Mouse (Mus musculus) midbrain, embryonic 16.5 days (tissue): Measurements from ENCODE around the gene Zfp966. TPM values are rescaled to one million over a fixed set of nuclear protein-coding genes. Genes with fewer than 3 reads are reported as not detected.
"Not testable (repeated sequence)": the region's sequence is repeated elsewhere in the genome, so short reads cannot be mapped to it uniquely, and the experiment has no call there.

Experiments
- ATAC-seq: fragments of 200-750 bp; cut with Nextera tagmentation; 2 replicates; pipeline ENCODE4 v1.8.0; 2017; ENCODE audit warnings: moderate TSS enrichment
- H3K27ac ChIP-seq: fragments of 300-500 bp; sonication (generic); 2 replicates; pipeline ENCODE4 v1.5.1; 2014; ENCODE audit warnings: mild to moderate bottlenecking, low read length, mixed read lengths
- H3K27me3 ChIP-seq: fragments of 300-500 bp; sonication (generic); 2 replicates; pipeline ENCODE4 v1.6.1; 2014; ENCODE audit warnings: low read depth, low read length, mixed read lengths; ENCODE audit not compliant: control insufficient read depth, insufficient read depth
- H3K36me3 ChIP-seq: fragments of 300-500 bp; sonication (generic); 2 replicates; pipeline ENCODE4 v1.6.1; 2014; ENCODE audit warnings: mild to moderate bottlenecking, low read length, moderate library complexity, mixed read lengths; ENCODE audit not compliant: control insufficient read depth, insufficient read depth
- H3K4me1 ChIP-seq: fragments of 300-500 bp; sonication (generic); 2 replicates; pipeline ENCODE4 v1.6.1; 2014; ENCODE audit warnings: mild to moderate bottlenecking, low read length, mixed read lengths; ENCODE audit not compliant: control insufficient read depth, insufficient read depth
- H3K4me2 ChIP-seq: fragments of 300-500 bp; sonication (generic); 2 replicates; pipeline ENCODE4 v1.6.1; 2014; ENCODE audit warnings: mild to moderate bottlenecking, low read length, mixed read lengths
- H3K4me3 ChIP-seq: fragments of 300-500 bp; sonication (generic); 2 replicates; pipeline ENCODE4 v1.5.1; 2014; ENCODE audit warnings: low read depth, mild to moderate bottlenecking, low read length, moderate library complexity, mixed read lengths
- H3K9ac ChIP-seq: fragments of 300-500 bp; sonication (generic); 2 replicates; pipeline ENCODE4 v1.6.1; 2014; ENCODE audit warnings: low read depth, low read length, mixed read lengths
- H3K9me3 ChIP-seq: fragments of 300-500 bp; sonication (generic); replicated peaks from 2 replicates; pipeline ENCODE4 v1.6.1; 2014; ENCODE audit warnings: mild to moderate bottlenecking, low read length, mixed read lengths; ENCODE audit not compliant: control insufficient read depth, poor library complexity, severe bottlenecking
- WGBS: fragments of 180-500 bp; shearing (Covaris S2); extraction: QIAGEN DNeasy Blood & Tissue Kit; methylation state at CpG from one replicate; pipeline ENCODE4 v1.1.7; 2014; 5-methylcytosine and 5-hydroxymethylcytosine counted together
- polyA plus RNA-seq: library from polyadenylated mRNA; unstranded; fragments of >200 nt; fragmentation: Nextera tagmentation; extraction: Ambion mirVana; gene quantifications from 2 replicates; pipeline ENCODE4 v1.2.1, GENCODE M21; 2015

Zfp966 gene
- 2.3 and 2.7 TPM in 2 replicates for polyA plus RNA-seq

- H3K4me1 ChIP-seq, H3K27me3 ChIP-seq, H3K36me3 ChIP-seq, H3K9ac ChIP-seq, H3K4me2 ChIP-seq, ATAC-seq, H3K4me3 ChIP-seq, H3K9me3 ChIP-seq, H3K27ac ChIP-seq: not testable (repeated sequence)
- WGBS, result no CpG with 5 or more reads among the region's 6 CpGs
Observed at GRCm38 (mm10) chr2:175931000-175931399, at the start of gene Zfp966. Gene Zfp966, minus strand, starts transcription at chr2:175931100.

DNA sequence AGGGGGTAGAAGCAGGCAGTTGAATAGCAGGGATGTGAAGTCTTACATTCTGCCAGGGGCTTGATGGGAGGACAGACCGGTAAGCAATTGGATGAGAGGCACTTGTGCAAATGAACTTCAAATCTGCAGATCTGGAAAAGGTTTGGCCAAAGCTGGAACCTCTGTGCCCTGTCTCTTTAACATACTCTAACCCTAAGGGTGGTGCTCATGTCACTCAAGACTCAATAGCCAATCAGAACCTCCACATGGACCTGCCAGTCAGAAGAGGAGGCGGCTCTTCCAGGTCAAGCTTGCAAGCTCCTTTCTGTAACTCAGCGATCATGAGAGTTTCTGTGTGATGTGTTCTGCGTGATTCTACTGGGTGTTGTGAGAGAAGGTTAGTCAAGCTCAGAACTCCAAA, 34.1 kb upstream of the Zfp966 start, which contains the start of gene Gm2026:
Gene Gm2026 (plus strand): TSS at position 301 of the 400 bp plus-strand sequence.
- H3K27ac ChIP-seq, H3K27me3 ChIP-seq, ATAC-seq, H3K4me2 ChIP-seq, H3K9me3 ChIP-seq, H3K4me3 ChIP-seq, H3K4me1 ChIP-seq, H3K36me3 ChIP-seq, H3K9ac ChIP-seq: not testable (repeated sequence)
- no CpG with 5 or more reads among the region's 4 CpGs for WGBS

DNA sequence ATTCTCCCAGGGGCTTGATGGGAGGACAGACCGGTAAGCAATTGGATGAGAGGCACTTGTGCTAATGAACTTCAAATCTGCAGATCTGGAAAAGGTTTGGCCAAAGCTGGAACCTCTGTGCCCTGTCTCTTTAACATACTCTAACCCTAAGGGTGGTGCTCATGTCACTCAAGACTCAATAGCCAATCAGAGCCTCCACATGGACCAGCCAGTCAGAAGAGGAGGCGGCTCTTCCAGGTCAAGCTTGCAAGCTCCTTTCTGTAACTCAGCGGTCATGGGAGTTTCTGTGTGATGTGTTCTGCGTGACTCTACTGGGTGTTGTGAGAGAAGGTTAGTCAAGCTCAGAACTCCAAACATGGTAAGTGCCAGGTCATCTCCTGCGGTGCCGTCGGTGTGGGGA, 61.9 kb downstream of the Zfp966 start, which contains the start of gene Gm6710:
Gene Gm6710 (plus strand): TSS at position 196 of the 400 bp plus-strand sequence.
- ATAC-seq, H3K27me3 ChIP-seq, H3K36me3 ChIP-seq, H3K9me3 ChIP-seq, H3K9ac ChIP-seq, H3K4me1 ChIP-seq, H3K27ac ChIP-seq, H3K4me3 ChIP-seq, H3K4me2 ChIP-seq: not testable (repeated sequence)
- no CpG with 5 or more reads among the region's 7 CpGs for WGBS

Other genes starting within 250 kb of the Zfp966 start
- gene Zfp969, start 227.5 kb downstream of the Zfp966 start, polyA plus RNA-seq, result 1.8 and 5.7 TPM in 2 replicates
- not detected in 2 replicates for gene Gm2007, start 189.6 kb downstream of the Zfp966 start, polyA plus RNA-seq
- 3.8 and 5.8 TPM in 2 replicates for gene Gm14288, start 130.0 kb downstream of the Zfp966 start, polyA plus RNA-seq
- 29.4 and 33.6 TPM in 2 replicates for gene Gm6710, start 61.9 kb downstream of the Zfp966 start, polyA plus RNA-seq
- 26.6 and 30.2 TPM in 2 replicates for gene Gm2026, start 34.2 kb upstream of the Zfp966 start, polyA plus RNA-seq
- 0.60 and 0.99 TPM in 2 replicates for gene Gm2004, start 218.7 kb upstream of the Zfp966 start, polyA plus RNA-seq